Mouse (Mus musculus) embryonic fibroblast, embryonic 13.5 days (primary cell): ENCODE data around the gene Ehbp1l1. TPM values are rescaled to one million over a fixed set of nuclear protein-coding genes. Genes with fewer than 3 reads are reported as not detected.

Experiments used
- H3K27ac ChIP-seq: 2 replicates; pipeline ENCODE4 v1.5.1; 2012; ENCODE audit warnings: low read length, control low read depth, inconsistent platforms; ENCODE audit not compliant: insufficient read depth
- H3K4me1 ChIP-seq: 2 replicates; pipeline ENCODE4 v1.6.1; 2011; ENCODE audit warnings: low read length; ENCODE audit not compliant: control insufficient read depth, insufficient read depth
- H3K4me3 ChIP-seq: 2 replicates; pipeline ENCODE4 v1.5.1; 2011; ENCODE audit warnings: mild to moderate bottlenecking, control low read depth, low read length; ENCODE audit not compliant: insufficient read depth
- CTCF ChIP-seq: IDR thresholded peaks from 2 replicates; pipeline ENCODE4 v1.5.1; 2011; ENCODE audit warnings: mild to moderate bottlenecking, control low read depth, low read length, moderate library complexity, borderline replicate concordance; ENCODE audit not compliant: insufficient read depth
- POLR2A ChIP-seq: IDR thresholded peaks from 2 replicates; pipeline ENCODE4 v1.6.1; 2011; ENCODE audit warnings: low read depth, mild to moderate bottlenecking, control low read depth, low read length, moderate library complexity
- polyA plus RNA-seq: library from polyadenylated mRNA; stranded (reverse); fragments of >200 nt; gene quantifications from 2 replicates; pipeline ENCODE4 v1.2.4, GENCODE M21; 2011; ENCODE audit warnings: low read depth; ENCODE audit not compliant: missing spikeins, insufficient read length

Ehbp1l1 gene
- polyA plus RNA-seq, 1 experiment, result 62.8 TPM

GRCm38 (mm10) chr19:5723934-5724548 is 2.1 kb downstream of the Ehbp1l1 start:
- Histone ChIP-seq H3K27ac (peak overlapping the region; percentile 97), H3K4me1 (peaks cover 13% of the 10 kb centered on the region; the same call in 1 of the 2 replicates), H3K4me3 (peak overlapping the region; percentile 37)
- TF ChIP-seq CTCF, result no peak
- no peak for TF ChIP-seq POLR2A

GRCm38 (mm10) chr19:5722848-5723425 is 3.2 kb downstream of the Ehbp1l1 start:
- Histone ChIP-seq H3K4me1 (peaks cover 13% of the 10 kb centered on the region; the same call in 1 of the 2 replicates), H3K27ac (no peak overlapping the region), H3K4me3 (no peak overlapping the region)
- TF ChIP-seq CTCF (no peak), POLR2A (no peak)

DNA sequence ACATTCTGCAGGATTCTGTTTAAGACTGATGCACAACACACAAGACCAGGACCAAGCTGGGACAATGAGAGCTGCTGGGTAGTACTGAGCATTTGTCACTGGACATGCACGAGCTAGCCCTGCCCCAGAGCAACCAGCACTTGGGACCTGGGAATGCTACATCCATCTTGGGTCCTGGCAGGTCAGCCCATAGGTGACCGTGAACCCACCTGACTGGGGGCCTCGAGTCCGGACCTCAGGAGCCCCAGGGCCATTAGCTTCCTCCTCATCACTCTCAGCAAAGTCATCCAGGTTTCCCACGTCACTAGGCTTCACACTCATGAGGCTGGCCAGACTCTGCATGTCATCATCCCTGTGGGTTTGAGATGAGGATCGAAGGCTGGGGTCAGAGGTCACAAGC is 4.9 kb downstream of the Ehbp1l1 start:
- TF ChIP-seq CTCF (no peak), POLR2A (no peak)
- H3K4me1 ChIP-seq, result peaks cover 14% of the 10 kb centered on the region; the same call in 1 of the 2 replicates
- no peak overlapping the region for H3K4me3 ChIP-seq
- H3K27ac ChIP-seq, result no peak overlapping the region

GRCm38 (mm10) chr19:5716955-5717354 is 9.2 kb downstream of the Ehbp1l1 start:
- no peak for TF ChIP-seq POLR2A
- no peak for TF ChIP-seq CTCF
- no peak overlapping the region for H3K4me3 ChIP-seq
- no peak overlapping the region for H3K27ac ChIP-seq
- H3K4me1 ChIP-seq, result peaks cover 14% of the 10 kb centered on the region; the same call in 1 of the 2 replicates

GRCm38 (mm10) chr19:5715793-5716688 is 10.1 kb downstream of the Ehbp1l1 start:
- TF ChIP-seq CTCF, result 0 out of 2 replicates have a peak, but pooled peaks have one; percentile 0
- no peak for TF ChIP-seq POLR2A

DNA sequence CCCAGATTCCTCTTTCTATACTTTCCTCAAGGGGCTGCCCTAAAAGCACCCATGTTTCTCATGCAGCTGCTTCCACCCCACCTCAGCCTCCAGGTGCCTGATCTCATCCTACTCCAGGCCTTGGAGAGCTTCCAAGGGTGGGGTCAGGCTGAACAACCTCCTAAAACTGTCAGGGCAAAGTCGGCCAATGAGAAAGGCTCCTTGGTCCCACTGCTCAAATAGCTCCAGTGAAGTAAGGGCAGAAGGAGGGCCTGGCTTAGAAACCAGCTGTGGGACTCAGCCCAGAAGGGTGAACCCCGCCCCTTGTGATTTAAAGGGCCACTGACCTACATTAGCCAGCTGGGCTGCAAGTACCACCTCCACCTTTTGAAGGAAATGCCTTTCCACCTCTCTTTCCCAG is 12.4 kb downstream of the Ehbp1l1 start:
- Histone ChIP-seq H3K27ac (0 out of 2 replicates have a peak overlapping the region, but pooled peaks have one; percentile 1), H3K4me3 (no peak overlapping the region)

More at GRCm38 (mm10) chr19:5715793-5716688, 10.1 kb downstream of the Ehbp1l1 start:
- Histone ChIP-seq H3K4me1 (peaks cover 14% of the 10 kb centered on the region; the same call in 1 of the 2 replicates), H3K27ac (no peak overlapping the region), H3K4me3 (no peak overlapping the region)

DNA sequence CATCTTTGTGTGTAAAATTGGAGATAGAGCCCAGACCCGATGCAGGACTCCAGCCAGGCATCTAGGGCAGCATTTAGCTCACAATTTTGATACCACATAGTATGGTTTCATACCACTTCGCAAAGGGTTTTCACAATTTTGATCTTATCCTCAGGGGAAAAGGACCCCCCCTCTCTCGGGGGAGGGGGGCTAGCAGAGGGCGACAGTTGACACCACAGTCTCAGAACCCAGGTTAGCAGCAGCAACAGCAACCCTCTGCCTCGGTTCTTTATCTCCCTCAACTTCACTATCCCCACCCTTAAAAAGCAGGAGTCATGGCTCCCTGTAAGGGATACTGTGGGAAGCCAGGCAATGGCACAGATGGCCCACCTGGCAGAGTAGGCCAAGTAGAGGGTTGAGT is 12.9 kb downstream of the Ehbp1l1 start:
- TF ChIP-seq POLR2A (no peak), CTCF (no peak)
- 0 out of 2 replicates have a peak overlapping the region, but pooled peaks have one; percentile 1 for H3K27ac ChIP-seq
- no peak overlapping the region for H3K4me3 ChIP-seq
- peaks cover 14% of the 10 kb centered on the region; the same call in 1 of the 2 replicates for H3K4me1 ChIP-seq

More for the DNA sequence above, 12.4 kb downstream of the Ehbp1l1 start:
- no peak for TF ChIP-seq POLR2A
- TF ChIP-seq CTCF, result no peak
- peaks cover 14% of the 10 kb centered on the region; the same call in 1 of the 2 replicates for H3K4me1 ChIP-seq

DNA sequence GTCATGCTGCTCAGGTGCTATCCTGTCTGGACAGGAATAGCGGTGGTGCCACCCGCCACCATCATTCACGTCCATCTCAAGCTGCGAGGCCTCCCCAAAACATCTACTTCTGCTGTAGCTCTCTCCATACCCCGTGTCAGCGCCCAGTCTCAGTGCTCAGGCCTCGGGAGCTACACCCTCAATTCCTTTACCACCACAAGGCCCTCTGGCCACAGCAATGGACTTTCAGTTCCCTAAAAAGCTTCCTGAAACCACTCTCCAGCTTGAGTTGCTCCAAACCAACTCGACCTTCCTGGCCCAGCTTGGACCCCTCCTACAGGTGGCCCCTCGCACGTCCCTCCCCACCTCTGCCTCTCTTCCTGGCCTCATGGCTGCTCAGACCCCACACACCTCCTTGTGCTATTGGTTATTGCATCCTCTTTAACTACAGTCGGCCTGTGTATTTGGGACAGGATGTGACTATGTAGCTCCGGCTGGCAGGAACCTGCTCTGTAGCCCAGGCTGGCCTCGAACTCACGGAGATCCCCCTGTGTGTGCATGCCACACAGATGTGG is 14.1 kb downstream of the Ehbp1l1 start:
- no peak for TF ChIP-seq CTCF
- no peak for TF ChIP-seq POLR2A
- Histone ChIP-seq H3K27ac (no peak overlapping the region), H3K4me3 (no peak overlapping the region), H3K4me1 (peaks cover 11% of the 10 kb centered on the region; the same call in 1 of the 2 replicates)

GRCm38 (mm10) chr19:5711218-5711617 is 14.9 kb downstream of the Ehbp1l1 start:
- Histone ChIP-seq H3K27ac (no peak overlapping the region), H3K4me1 (0 out of 2 replicates have a peak, but pooled peaks cover 8% of the 10 kb centered on the region), H3K4me3 (no peak overlapping the region)
- peak; percentile 47; the same call in 1 of the 2 replicates for TF ChIP-seq CTCF
- no peak for TF ChIP-seq POLR2A
